Mouse (Mus musculus) inflammation-experienced regulatory T-cells, adult 6 months (primary cell): ENCODE measurements at regions not wholly inside any gene's neighbourhood (a gene's known extent, or its start where the extent isn't known, plus 50 kb on each side); places are given as distances from the start of the nearest gene placed in this dataset.

Experiments
- ATAC-seq: one replicate; pipeline ENCODE4 v1.8.0; 2017

- ATAC-seq: no peak
Observed at GRCm38 (mm10) chr1:185151130-185151799, 52.7 kb upstream of the Rab3gap2 start.

- ATAC-seq: no peak
Observed at GRCm38 (mm10) chr1:185150431-185151129, 53.3 kb upstream of the Rab3gap2 start.

GRCm38 (mm10) chr1:185144791-185145190, 59.1 kb upstream of the Rab3gap2 start:
- no peak for ATAC-seq

- ATAC-seq: no peak
Observed at GRCm38 (mm10) chr1:185144006-185144405, 59.9 kb upstream of the Rab3gap2 start.

GRCm38 (mm10) chr1:185140317-185140716, 63.6 kb upstream of the Rab3gap2 start:
- no peak for ATAC-seq

GRCm38 (mm10) chr1:185128209-185128608, 75.7 kb upstream of the Rab3gap2 start:
- ATAC-seq: no peak

GRCm38 (mm10) chr1:185125737-185126286, 78.1 kb upstream of the Rab3gap2 start:
- ATAC-seq: no peak

GRCm38 (mm10) chr1:185121552-185121951, 82.4 kb upstream of the Rab3gap2 start:
- ATAC-seq: no peak

GRCm38 (mm10) chr1:185120416-185120815, 83.5 kb upstream of the Rab3gap2 start:
- ATAC-seq: no peak

- no peak for ATAC-seq
Observed at GRCm38 (mm10) chr1:185117711-185118110, 86.2 kb upstream of the Rab3gap2 start.

GRCm38 (mm10) chr1:185113687-185114086, 90.2 kb upstream of the Rab3gap2 start:
- no peak for ATAC-seq

GRCm38 (mm10) chr1:185112017-185112399, 91.9 kb upstream of the Rab3gap2 start:
- no peak for ATAC-seq

- no peak for ATAC-seq
Observed at GRCm38 (mm10) chr1:185111347-185112016, 92.4 kb upstream of the Rab3gap2 start.

GRCm38 (mm10) chr1:185104945-185105884, 98.7 kb upstream of the Rab3gap2 start:
- ATAC-seq: no peak

GRCm38 (mm10) chr1:185103803-185104202, 100.1 kb upstream of the Rab3gap2 start:
- no peak for ATAC-seq

- ATAC-seq: no peak
Observed at GRCm38 (mm10) chr1:185098975-185099958, 99.9 kb upstream of the Mark1 start.

GRCm38 (mm10) chr1:185098195-185098974, 99.0 kb upstream of the Mark1 start:
- ATAC-seq: no peak

- no peak for ATAC-seq
Observed at GRCm38 (mm10) chr1:185096741-185097140, 97.4 kb upstream of the Mark1 start.

GRCm38 (mm10) chr1:185092757-185093156, 93.4 kb upstream of the Mark1 start:
- ATAC-seq: no peak
